Mouse (Mus musculus) liver, embryonic 11.5 days (tissue): Measurements from ENCODE around the gene Isoc2a. TPM values are rescaled to one million over a fixed set of nuclear protein-coding genes. Genes with fewer than 3 reads are reported as not detected.

Experiments
- ATAC-seq: fragments of 200-750 bp; cut with Nextera tagmentation; replicated peaks from 2 replicates; pipeline ENCODE4 v1.8.0; 2017; ENCODE audit warnings: moderate number of reproducible peaks, mild to moderate bottlenecking, moderate TSS enrichment, moderate library complexity; ENCODE audit not compliant: low FRiP score
- DNase-seq: peaks from one replicate; pipeline ENCODE4 v3.0.0-alpha.2; 2017; ENCODE audit warnings: low spot score
- H3K27ac ChIP-seq: fragments of 300-500 bp; sonication (generic); 2 replicates; pipeline ENCODE4 v1.5.1; 2014; ENCODE audit warnings: mild to moderate bottlenecking, low read depth, low read length, control low read depth
- H3K27me3 ChIP-seq: fragments of 300-500 bp; sonication (generic); replicated peaks from 2 replicates; pipeline ENCODE4 v1.6.1; 2014; ENCODE audit warnings: low read length, mixed read lengths; ENCODE audit not compliant: control insufficient read depth, insufficient read depth
- H3K36me3 ChIP-seq: fragments of 300-500 bp; sonication (generic); 2 replicates; pipeline ENCODE4 v1.6.1; 2014; ENCODE audit warnings: mild to moderate bottlenecking, low read length, moderate library complexity, mixed read lengths; ENCODE audit not compliant: control insufficient read depth, insufficient read depth
- H3K4me1 ChIP-seq: fragments of 300-500 bp; sonication (generic); replicated peaks from 2 replicates; pipeline ENCODE4 v1.6.1; 2014; ENCODE audit warnings: low read length, mixed read lengths; ENCODE audit not compliant: control insufficient read depth, insufficient read depth
- H3K4me2 ChIP-seq: fragments of 300-500 bp; sonication (generic); 2 replicates; pipeline ENCODE4 v1.6.1; 2014; ENCODE audit warnings: mild to moderate bottlenecking, control low read depth, moderate library complexity
- H3K4me3 ChIP-seq: fragments of 300-500 bp; sonication (generic); 2 replicates; pipeline ENCODE4 v1.5.1; 2014; ENCODE audit warnings: low read depth, low read length, control low read depth
- H3K9ac ChIP-seq: fragments of 300-500 bp; sonication (generic); 2 replicates; pipeline ENCODE4 v1.6.1; 2014; ENCODE audit warnings: low read depth, low read length, control low read depth
- H3K9me3 ChIP-seq: fragments of 300-500 bp; sonication (generic); 2 replicates; pipeline ENCODE4 v1.6.1; 2016; ENCODE audit warnings: low read length, inconsistent platforms, mixed read lengths; ENCODE audit not compliant: control insufficient read depth
- WGBS: fragments of 180-500 bp; shearing (Covaris S2); extraction: QIAGEN DNeasy Blood & Tissue Kit; methylation state at CpG from one replicate; pipeline ENCODE4 v1.1.7; 2014; 5-methylcytosine and 5-hydroxymethylcytosine counted together
- polyA plus RNA-seq: library from polyadenylated mRNA; unstranded; fragments of >200 nt; fragmentation: Nextera tagmentation; extraction: Ambion mirVana; gene quantifications from 2 replicates; pipeline ENCODE4 v1.2.1, GENCODE M21; 2014

Gene Isoc2a
- polyA plus RNA-seq = 1.3 and 1.4 TPM in 2 replicates

DNA sequence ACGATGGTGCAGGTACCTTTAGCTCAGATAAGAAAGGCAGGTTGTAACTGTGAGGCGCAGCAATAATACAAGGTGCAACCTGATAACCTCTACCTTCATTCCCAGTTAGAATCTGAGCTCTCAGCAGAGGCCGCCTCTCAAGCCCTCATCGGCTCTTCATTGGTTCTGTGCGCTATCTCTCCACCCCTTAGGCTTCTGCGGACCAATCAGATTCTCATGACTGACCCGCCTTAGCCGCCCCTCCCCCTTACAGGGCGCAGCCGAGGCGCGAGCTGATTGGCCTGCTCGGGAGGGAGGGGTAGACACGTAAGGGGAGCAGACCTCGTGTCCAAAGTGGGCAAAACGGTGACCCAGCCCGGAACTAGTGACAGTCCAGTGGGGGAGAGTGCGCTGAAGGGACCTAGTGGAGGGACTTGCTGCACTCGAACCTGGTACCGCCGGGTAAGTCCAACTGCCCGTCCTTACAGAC, at the start of gene Isoc2a:
Isoc2a (plus strand) TSS at position 401 of the 469 bp plus-strand sequence.
- Histone ChIP-seq H3K4me1 (peaks cover 14% of the 10 kb centered on the region), H3K9ac (peak within 1 kb of the TSS; percentile 71), H3K36me3 (no peaks in the 10 kb centered on the region), H3K4me3 (peak within 1 kb of the TSS; percentile 62), H3K4me2 (peak within 1 kb of the TSS; percentile 94), H3K9me3 (peaks cover under 1% of the 10 kb centered on the region; the same call in 1 of the 2 replicates), H3K27ac (peak within 1 kb of the TSS; percentile 65), H3K27me3 (no peaks in the 10 kb centered on the region)
- ATAC-seq = peak; percentile 99
- peak; percentile 91 for DNase-seq
- WGBS = under 1% methylated on average over 22 of the region's 22 CpGs

DNA sequence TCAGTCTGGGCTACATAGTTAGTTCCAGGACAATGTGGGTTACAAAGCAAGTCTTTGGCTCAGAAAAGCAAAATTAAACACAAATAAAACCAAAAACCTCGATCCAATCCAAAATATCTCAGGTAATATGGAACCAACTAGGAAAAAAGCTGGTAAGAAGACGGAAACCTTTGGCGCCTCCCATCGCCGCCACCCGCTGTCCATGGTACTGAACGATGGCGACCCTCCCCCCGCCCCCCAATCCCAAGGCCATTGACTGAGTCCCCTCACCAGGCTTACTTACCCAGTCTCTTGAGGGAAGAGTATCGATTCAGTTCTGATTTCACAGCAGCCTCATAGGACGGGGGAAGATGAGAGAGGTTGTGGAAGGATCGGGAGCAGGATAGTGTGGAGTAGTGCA, 46.5 kb upstream of the Isoc2a start:
- ATAC-seq (no peak), DNase-seq (no peak)
- Histone ChIP-seq H3K4me1 (no peaks in the 10 kb centered on the region), H3K4me3 (no peak overlapping the region), H3K27me3 (peaks cover 49% of the 10 kb centered on the region), H3K9me3 (no peaks in the 10 kb centered on the region), H3K4me2 (no peak overlapping the region), H3K36me3 (no peaks in the 10 kb centered on the region), H3K9ac (no peak overlapping the region), H3K27ac (no peak overlapping the region)
- 6% methylated on average over 12 of the region's 12 CpGs for WGBS

DNA sequence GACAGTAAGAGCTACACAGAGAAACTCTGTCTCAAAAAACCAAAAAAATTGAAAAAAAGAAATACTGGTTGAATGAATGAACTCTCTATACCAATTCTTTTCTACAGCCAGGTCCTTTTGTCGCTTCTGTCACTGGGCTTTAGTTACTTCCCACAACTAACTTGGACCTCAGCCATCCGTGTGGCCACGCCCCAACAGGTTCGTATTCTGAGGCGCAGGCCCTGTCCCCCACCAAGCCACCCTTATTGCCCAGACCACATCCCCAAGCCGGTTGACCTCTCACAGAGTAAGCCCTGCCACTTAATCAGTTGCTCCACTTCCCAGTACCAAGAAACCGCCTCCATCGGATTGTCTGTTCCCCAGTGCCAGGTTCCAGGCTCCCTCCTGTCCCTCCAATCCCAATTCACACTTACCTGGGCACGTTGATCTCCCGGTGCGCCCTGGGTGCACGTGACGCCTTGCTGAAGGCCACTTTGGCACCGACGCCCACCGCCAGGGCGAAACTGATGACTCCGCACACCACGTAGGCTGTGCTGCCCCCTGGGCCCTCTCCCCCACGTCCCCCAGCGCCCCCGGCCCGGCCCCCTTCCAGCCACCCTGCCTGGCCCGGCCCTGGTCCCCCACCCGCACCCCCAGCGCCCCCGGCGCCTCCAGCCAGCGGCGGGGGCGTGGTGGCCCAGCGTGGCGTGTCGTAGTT, 41.2 kb upstream of the Isoc2a start:
- Histone ChIP-seq H3K9ac (no peak overlapping the region), H3K4me3 (peak overlapping the region; percentile 41), H3K27me3 (peaks cover 66% of the 10 kb centered on the region), H3K9me3 (no peaks in the 10 kb centered on the region), H3K27ac (no peak overlapping the region), H3K4me2 (peak overlapping the region; percentile 58), H3K4me1 (0 out of 2 replicates have a peak, but pooled peaks cover 6% of the 10 kb centered on the region), H3K36me3 (no peaks in the 10 kb centered on the region)
- 0 out of 2 replicates have a peak, but pooled peaks have one; percentile 12 for ATAC-seq
- WGBS = 8% methylated on average over 31 of the region's 34 CpGs
- DNase-seq = no peak

DNA sequence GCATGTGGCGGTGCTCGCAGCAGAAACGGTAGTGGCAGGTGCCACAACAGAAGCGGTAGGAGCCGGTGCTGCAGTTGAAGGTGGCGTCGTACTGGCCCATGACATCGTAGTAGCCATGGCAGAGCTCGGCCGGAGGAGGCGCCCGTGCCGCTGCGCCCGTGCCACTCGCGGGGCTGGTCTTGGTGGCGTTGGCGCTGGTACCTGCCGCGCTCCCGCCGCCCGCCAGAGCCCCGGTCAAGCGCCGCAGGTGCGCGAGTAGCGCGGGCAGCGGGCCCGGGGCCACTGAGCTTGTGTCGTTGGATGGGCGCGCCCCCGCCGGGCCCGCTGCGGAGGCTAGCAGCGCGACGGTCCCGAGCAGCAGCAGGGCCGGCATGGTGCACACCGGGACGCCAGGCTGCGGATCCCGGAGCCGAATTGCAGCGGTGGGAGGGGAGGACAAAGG, 40.6 kb upstream of the Isoc2a start:
- H3K4me2 ChIP-seq = peak overlapping the region; percentile 58
- H3K36me3 ChIP-seq = no peaks in the 10 kb centered on the region
- H3K27ac ChIP-seq = no peak overlapping the region
- no peak overlapping the region for H3K9ac ChIP-seq
- no peak for DNase-seq
- H3K4me1 ChIP-seq = 0 out of 2 replicates have a peak, but pooled peaks cover 6% of the 10 kb centered on the region
- peak; percentile 39; the same call in 1 of the 2 replicates for ATAC-seq
- H3K4me3 ChIP-seq = peak overlapping the region; percentile 41
- peaks cover 63% of the 10 kb centered on the region for H3K27me3 ChIP-seq
- WGBS = under 1% methylated on average over 50 of the region's 51 CpGs
- H3K9me3 ChIP-seq = no peaks in the 10 kb centered on the region

DNA sequence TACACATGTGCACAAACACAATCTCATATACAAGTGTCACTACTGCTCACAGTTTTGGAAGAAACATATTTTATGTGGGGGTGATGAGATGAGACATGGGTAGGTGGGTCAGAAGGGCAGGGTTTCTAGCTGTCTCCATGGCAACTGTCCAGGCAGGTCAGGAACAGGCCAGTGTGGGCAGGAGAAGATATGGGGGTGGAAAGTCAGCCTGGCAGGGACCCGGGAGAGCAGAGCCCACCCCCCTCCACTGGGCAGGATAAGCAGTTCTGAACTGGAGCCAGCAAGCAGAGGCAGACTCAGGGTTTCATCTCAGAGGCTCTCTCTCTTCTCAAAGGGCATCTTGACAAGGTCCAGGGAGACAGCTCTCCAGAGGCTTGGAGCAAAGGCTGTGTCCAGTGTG, 39.3 kb upstream of the Isoc2a start:
- H3K4me2 ChIP-seq = no peak overlapping the region
- WGBS = 21% methylated on average over 1 of the region's 1 CpGs
- H3K36me3 ChIP-seq = no peaks in the 10 kb centered on the region
- no peak overlapping the region for H3K9ac ChIP-seq
- no peak overlapping the region for H3K4me3 ChIP-seq
- peaks cover 6% of the 10 kb centered on the region; the same call in 1 of the 2 replicates for H3K4me1 ChIP-seq
- no peak for DNase-seq
- H3K9me3 ChIP-seq = no peaks in the 10 kb centered on the region
- no peak overlapping the region for H3K27ac ChIP-seq
- no peak for ATAC-seq
- H3K27me3 ChIP-seq = peaks cover 68% of the 10 kb centered on the region

DNA sequence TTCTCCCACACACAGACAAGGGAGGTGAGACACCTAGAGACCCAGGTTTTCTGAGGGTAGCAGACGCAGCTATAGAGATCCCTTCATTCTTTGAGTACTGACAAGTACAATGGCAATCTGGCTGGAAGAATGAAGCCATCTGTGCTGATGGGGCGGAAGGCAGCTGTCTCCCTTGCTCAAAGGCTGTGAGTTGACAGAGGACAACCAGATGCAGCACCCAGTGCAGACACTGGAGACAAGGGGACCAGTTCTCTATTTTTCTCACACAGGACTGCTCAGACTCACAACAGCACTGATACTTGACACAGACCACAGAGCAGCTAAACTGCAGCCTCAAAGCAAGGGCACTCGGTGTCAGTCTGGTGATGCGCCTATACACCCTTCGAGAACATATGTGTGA, 34.9 kb upstream of the Isoc2a start:
- ATAC-seq (no peak), DNase-seq (no peak)
- no peak overlapping the region for H3K4me3 ChIP-seq
- H3K4me1 ChIP-seq = peaks cover 4% of the 10 kb centered on the region; the same call in 1 of the 2 replicates
- no peak overlapping the region for H3K9ac ChIP-seq
- H3K4me2 ChIP-seq = no peak overlapping the region
- peaks cover 73% of the 10 kb centered on the region for H3K27me3 ChIP-seq
- no peak overlapping the region for H3K27ac ChIP-seq
- no peaks in the 10 kb centered on the region for H3K9me3 ChIP-seq
- 52% methylated on average over 5 of the region's 5 CpGs for WGBS
- no peaks in the 10 kb centered on the region for H3K36me3 ChIP-seq

DNA sequence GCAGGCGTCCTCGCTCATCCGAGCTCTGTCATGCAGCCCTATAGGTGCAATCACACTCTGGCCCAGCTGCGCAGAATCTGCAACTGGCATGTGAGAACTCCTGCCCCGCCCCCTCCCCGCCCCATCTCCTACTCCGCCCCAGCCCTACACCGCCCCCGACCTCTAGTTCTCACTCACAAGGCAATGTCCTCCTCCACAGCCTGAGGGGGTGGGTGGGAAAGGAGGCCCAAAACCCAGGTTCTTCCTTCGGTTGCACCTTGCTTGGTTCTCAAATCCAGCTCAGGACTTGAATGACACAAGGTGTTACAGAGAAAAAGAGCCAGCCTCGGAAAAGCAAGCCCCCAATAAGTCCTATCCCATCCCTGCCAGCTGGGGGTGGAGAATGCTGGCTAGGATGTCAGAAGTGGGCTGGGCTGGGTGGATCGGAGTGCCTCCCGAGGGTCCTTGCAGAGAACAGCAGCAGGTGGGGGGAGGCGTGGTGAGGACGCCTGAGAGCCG, 34.3 kb upstream of the Isoc2a start:
- H3K9me3 ChIP-seq = no peaks in the 10 kb centered on the region
- H3K4me3 ChIP-seq = peak overlapping the region; percentile 17; the same call in 1 of the 2 replicates
- no peaks in the 10 kb centered on the region for H3K36me3 ChIP-seq
- H3K4me2 ChIP-seq = peak overlapping the region; percentile 31
- 2% methylated on average over 16 of the region's 16 CpGs for WGBS
- H3K4me1 ChIP-seq = peaks cover 4% of the 10 kb centered on the region; the same call in 1 of the 2 replicates
- peak; percentile 39 for DNase-seq
- H3K27me3 ChIP-seq = peaks cover 67% of the 10 kb centered on the region
- H3K27ac ChIP-seq = no peak overlapping the region
- peak; percentile 70; the same call in 1 of the 2 replicates for ATAC-seq
- no peak overlapping the region for H3K9ac ChIP-seq

DNA sequence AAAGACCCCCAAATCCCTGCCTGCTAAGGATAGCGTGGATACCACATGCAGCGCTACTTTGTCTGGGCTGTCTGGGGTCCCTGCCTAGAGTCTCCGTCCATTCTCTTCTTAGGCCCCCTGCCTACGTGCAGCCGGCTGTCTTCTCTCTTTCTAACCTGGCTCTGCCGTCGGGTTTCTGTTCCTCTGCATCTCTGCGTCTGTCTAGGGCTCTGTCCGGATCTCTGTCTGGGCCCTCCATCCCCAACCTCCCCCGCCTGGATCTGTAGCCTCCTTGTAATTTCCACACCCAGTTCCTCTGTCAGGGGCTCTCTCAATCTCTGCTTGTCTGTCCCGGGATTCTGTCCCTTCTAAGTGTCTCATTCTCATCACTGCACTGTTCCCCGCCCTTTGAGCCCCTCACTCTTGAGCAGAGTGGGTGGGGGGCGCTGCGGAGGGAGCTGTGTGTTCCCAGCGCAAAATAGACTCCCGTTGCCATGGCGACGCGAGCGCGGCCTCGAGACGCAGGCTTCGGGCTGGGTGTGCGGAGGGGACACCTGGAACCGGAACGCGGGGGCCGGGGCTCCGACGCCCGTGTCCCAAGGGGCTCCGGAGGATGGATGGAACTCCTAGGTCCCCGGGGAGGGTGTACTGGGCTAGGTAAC, 33.2 kb upstream of the Isoc2a start:
- Histone ChIP-seq H3K9me3 (no peaks in the 10 kb centered on the region), H3K27me3 (peaks cover 59% of the 10 kb centered on the region), H3K9ac (no peak overlapping the region), H3K4me2 (peak overlapping the region; percentile 64), H3K27ac (no peak overlapping the region), H3K4me3 (peak overlapping the region; percentile 39), H3K4me1 (peaks cover 4% of the 10 kb centered on the region; the same call in 1 of the 2 replicates), H3K36me3 (no peaks in the 10 kb centered on the region)
- DNase-seq (no peak), ATAC-seq (no peak)
- 4% methylated on average over 34 of the region's 34 CpGs for WGBS
